Mouse (Mus musculus) heart, embryonic 11.5 days (tissue): ENCODE results near the gene Mfsd4b1. TPM values are rescaled to one million over a fixed set of nuclear protein-coding genes. Genes with fewer than 3 reads are reported as not detected.
"Not testable (repeated sequence)": the region's sequence is repeated elsewhere in the genome, so short reads cannot be mapped to it uniquely, and the experiment has no call there.

ENCODE experiments used
- ATAC-seq: fragments of 200-750 bp; cut with Nextera tagmentation; replicated peaks from 2 replicates; pipeline ENCODE4 v1.8.0; 2017; ENCODE audit warnings: moderate library complexity; ENCODE audit not compliant: insufficient number of reproducible peaks, low FRiP score, low TSS enrichment
- H3K27ac ChIP-seq: fragments of 300-500 bp; sonication (generic); 2 replicates; pipeline ENCODE4 v1.5.1; 2014; ENCODE audit warnings: mild to moderate bottlenecking, low read depth, low read length
- H3K27me3 ChIP-seq: fragments of 300-500 bp; sonication (generic); 2 replicates; pipeline ENCODE4 v1.6.1; 2014; ENCODE audit warnings: mild to moderate bottlenecking, low read length, mixed read lengths; ENCODE audit not compliant: control insufficient read depth, insufficient read depth
- H3K36me3 ChIP-seq: fragments of 300-500 bp; sonication (generic); 2 replicates; pipeline ENCODE4 v1.6.1; 2014; ENCODE audit warnings: mild to moderate bottlenecking, low read length, moderate library complexity, mixed read lengths; ENCODE audit not compliant: control insufficient read depth, insufficient read depth
- H3K4me1 ChIP-seq: fragments of 300-500 bp; sonication (generic); 2 replicates; pipeline ENCODE4 v1.6.1; 2014; ENCODE audit warnings: low read length; ENCODE audit not compliant: control insufficient read depth, insufficient read depth
- H3K4me2 ChIP-seq: fragments of 300-500 bp; sonication (generic); 2 replicates; pipeline ENCODE4 v1.6.1; 2014; ENCODE audit warnings: mild to moderate bottlenecking, moderate library complexity
- H3K4me3 ChIP-seq: fragments of 300-500 bp; sonication (generic); 2 replicates; pipeline ENCODE4 v1.5.1; 2014; ENCODE audit warnings: low read depth, low read length
- H3K9ac ChIP-seq: fragments of 300-500 bp; sonication (generic); 2 replicates; pipeline ENCODE4 v1.6.1; 2014; ENCODE audit warnings: mild to moderate bottlenecking, low read depth, low read length, moderate library complexity
- H3K9me3 ChIP-seq: fragments of 300-500 bp; sonication (generic); replicated peaks from 2 replicates; pipeline ENCODE4 v1.6.1; 2016; ENCODE audit warnings: low read length; ENCODE audit not compliant: control insufficient read depth
- WGBS: fragments of 180-500 bp; shearing (Covaris S2); extraction: QIAGEN DNeasy Blood & Tissue Kit; methylation state at CpG from one replicate; pipeline ENCODE4 v1.1.7; 2014; ENCODE audit not compliant: insufficient replicate concordance; 5-methylcytosine and 5-hydroxymethylcytosine counted together
- polyA plus RNA-seq: library from polyadenylated mRNA; unstranded; fragments of >200 nt; fragmentation: Nextera tagmentation; extraction: Ambion mirVana; gene quantifications from 2 replicates; pipeline ENCODE4 v1.2.1, GENCODE M21; 2014

Mfsd4b1 gene
- polyA plus RNA-seq, 1 experiment from 2014 or later, result 0.11 TPM

DNA sequence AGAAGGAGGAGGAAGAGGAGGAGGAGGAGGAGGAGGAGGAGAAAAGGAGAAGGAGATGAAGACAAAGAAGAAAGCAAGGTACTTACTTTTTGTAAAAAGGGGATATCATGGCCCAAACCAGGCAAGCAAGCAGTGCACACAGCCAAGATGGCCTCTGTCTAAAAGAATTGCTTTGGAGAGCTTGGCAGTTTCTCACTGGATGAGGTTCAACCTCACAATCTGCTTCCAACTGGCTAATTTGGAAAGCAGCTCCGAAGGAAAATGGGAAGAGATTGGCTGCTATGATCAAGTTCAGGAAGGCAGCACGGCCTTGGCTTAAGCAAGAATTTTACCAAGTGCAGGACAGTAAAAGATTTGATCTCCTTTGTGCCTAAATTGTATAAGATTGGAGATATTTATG, 4.5 kb upstream of the Mfsd4b1 start:
- Histone ChIP-seq H3K4me1 (no peaks in the 10 kb centered on the region), H3K9ac (no peak overlapping the region), H3K27ac (no peak overlapping the region), H3K36me3 (no peaks in the 10 kb centered on the region), H3K27me3 (no peaks in the 10 kb centered on the region), H3K9me3 (no peaks in the 10 kb centered on the region), H3K4me2 (no peak overlapping the region), H3K4me3 (no peak overlapping the region)
- ATAC-seq, result no peak
- WGBS, result 87% methylated on average over 2 of the region's 2 CpGs

DNA sequence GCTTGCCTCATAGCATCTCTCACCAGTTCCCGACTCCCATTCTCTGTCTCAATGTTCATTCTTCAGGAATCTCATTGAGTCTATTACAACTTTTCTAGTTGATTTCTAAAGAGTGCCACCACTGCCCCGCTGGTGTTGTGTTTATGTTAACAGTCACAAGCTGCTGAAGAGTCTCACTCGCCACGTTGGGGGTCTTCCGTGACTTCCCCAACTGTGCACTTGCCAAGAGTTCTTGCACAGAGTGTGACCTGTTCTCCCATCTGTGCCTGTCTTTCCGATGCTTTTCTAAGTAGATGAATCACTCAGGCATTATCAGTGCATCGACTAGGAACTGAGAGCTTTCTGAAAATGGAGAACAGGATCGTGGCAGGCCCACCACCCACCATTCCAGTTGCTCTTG, 3.0 kb upstream of the Mfsd4b1 start:
- Histone ChIP-seq H3K4me3 (no peak overlapping the region), H3K4me1 (no peaks in the 10 kb centered on the region), H3K9me3 (no peaks in the 10 kb centered on the region), H3K9ac (no peak overlapping the region), H3K27ac (no peak overlapping the region), H3K27me3 (no peaks in the 10 kb centered on the region), H3K4me2 (no peak overlapping the region), H3K36me3 (no peaks in the 10 kb centered on the region)
- ATAC-seq, result no peak
- whole genome bisulfite sequencing, result 74% methylated on average over 8 of the region's 8 CpGs

DNA sequence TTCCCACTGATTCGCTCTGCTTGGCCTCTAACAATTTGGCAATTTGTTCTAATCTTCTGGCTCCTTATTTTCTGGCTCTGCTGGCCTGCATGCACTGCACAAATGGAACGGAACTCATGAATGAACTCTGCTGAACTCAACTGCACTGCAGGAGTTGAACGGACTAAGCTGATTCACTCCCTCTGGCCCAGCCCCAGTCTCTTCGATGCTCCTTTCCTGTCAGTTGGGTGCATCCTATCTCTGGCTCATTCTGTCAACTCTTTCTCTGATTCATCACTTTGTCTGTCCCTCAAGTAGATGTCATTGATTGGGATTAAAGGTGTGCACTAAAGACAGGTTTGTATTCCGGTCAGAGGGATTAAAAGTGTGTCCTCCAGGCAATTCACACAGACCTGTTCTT, 1.5 kb upstream of the Mfsd4b1 start:
- no peaks in the 10 kb centered on the region for H3K4me1 ChIP-seq
- no peaks in the 10 kb centered on the region for H3K9me3 ChIP-seq
- no peak overlapping the region for H3K4me2 ChIP-seq
- H3K36me3 ChIP-seq, result no peaks in the 10 kb centered on the region
- WGBS, result 83% methylated on average over 5 of the region's 5 CpGs
- no peak overlapping the region for H3K27ac ChIP-seq
- H3K27me3 ChIP-seq, result no peaks in the 10 kb centered on the region
- no peak overlapping the region for H3K9ac ChIP-seq
- no peak overlapping the region for H3K4me3 ChIP-seq
- no peak for ATAC-seq

DNA sequence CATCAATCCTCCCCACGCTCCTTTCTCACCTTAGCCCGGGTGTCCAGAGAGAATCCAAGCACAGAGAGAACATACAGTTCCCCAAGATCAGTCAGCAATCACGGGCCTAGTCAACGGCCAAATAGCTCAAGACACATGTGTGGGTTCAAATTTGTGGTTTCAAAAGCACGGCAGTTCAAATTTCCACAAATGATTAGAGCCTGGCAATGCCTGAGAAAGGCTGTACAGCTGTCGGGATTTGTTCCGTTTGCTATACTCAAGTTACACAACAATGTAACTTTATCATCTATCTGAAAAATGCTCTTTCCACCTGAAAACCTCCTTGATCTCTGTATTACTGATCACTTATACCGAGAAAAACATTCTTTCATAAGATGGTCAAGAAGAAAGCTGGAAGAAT, 492 bp upstream of the Mfsd4b1 start:
- H3K4me1 ChIP-seq, result no peaks in the 10 kb centered on the region
- H3K9ac ChIP-seq, result no peak overlapping the region
- WGBS, result 63% methylated on average over 8 of the region's 8 CpGs
- no peaks in the 10 kb centered on the region for H3K27me3 ChIP-seq
- H3K36me3 ChIP-seq, result no peaks in the 10 kb centered on the region
- ATAC-seq, result no peak
- no peak overlapping the region for H3K27ac ChIP-seq
- no peaks in the 10 kb centered on the region for H3K9me3 ChIP-seq
- peak overlapping the region; percentile 93 for H3K4me2 ChIP-seq
- H3K4me3 ChIP-seq, result peak overlapping the region; percentile 65

DNA sequence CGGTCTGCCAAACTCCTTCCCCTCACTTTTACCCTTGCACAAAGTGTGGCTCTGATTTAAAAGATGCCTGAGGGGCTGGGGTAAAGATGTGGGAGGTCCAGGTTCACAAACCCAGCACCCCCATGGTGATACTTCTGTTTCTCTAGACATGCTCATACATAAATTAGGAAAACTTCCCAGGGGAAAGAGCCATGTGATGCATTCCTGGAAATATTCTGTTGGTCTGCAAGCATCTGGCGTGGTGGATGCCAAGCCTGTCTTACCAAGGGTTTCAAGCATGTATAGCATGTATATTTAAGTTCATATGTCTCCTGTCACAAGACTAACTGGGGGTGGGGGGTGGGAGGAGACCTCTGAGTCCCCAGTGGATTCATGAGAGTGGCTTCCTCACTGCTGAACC, 4.7 kb downstream of the Mfsd4b1 start:
- no peak overlapping the region for H3K4me2 ChIP-seq
- WGBS, result 64% methylated on average over 2 of the region's 2 CpGs

DNA sequence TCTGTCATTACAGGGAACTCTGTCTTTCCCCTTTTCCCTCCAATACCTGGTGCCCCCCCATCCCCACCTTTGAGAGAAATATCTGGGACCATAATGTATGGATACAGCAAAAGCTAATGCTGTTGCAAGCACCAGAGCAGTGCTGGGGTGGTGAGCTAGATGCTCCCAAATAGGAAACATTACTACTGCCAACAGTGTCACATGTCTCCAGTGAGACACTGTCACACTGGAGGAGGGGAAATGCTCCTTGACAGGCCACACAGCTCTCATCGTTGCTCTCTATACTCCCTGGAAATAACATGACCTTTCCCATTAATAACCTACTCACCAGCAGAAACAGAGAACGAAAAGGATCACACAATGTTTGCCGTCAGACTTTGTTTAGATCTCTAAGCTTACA, 5.6 kb downstream of the Mfsd4b1 start:
- no peak overlapping the region for H3K27ac ChIP-seq
- no peak overlapping the region for H3K4me2 ChIP-seq
- no peaks in the 10 kb centered on the region for H3K27me3 ChIP-seq
- H3K36me3 ChIP-seq, result no peaks in the 10 kb centered on the region
- no peaks in the 10 kb centered on the region for H3K9me3 ChIP-seq
- no peak overlapping the region for H3K4me3 ChIP-seq
- WGBS, result 62% methylated on average over 3 of the region's 3 CpGs
- H3K9ac ChIP-seq, result no peak overlapping the region
- H3K4me1 ChIP-seq, result 0 out of 2 replicates have a peak, but pooled peaks cover 4% of the 10 kb centered on the region
- no peak; the same call in 1 of the 2 replicates for ATAC-seq

More for the DNA sequence above, 4.7 kb downstream of the Mfsd4b1 start:
- ATAC-seq, result no peak
- Histone ChIP-seq H3K4me3 (no peak overlapping the region), H3K36me3 (no peaks in the 10 kb centered on the region), H3K4me1 (0 out of 2 replicates have a peak, but pooled peaks cover 4% of the 10 kb centered on the region), H3K9me3 (no peaks in the 10 kb centered on the region), H3K9ac (no peak overlapping the region), H3K27ac (no peak overlapping the region), H3K27me3 (no peaks in the 10 kb centered on the region)

DNA sequence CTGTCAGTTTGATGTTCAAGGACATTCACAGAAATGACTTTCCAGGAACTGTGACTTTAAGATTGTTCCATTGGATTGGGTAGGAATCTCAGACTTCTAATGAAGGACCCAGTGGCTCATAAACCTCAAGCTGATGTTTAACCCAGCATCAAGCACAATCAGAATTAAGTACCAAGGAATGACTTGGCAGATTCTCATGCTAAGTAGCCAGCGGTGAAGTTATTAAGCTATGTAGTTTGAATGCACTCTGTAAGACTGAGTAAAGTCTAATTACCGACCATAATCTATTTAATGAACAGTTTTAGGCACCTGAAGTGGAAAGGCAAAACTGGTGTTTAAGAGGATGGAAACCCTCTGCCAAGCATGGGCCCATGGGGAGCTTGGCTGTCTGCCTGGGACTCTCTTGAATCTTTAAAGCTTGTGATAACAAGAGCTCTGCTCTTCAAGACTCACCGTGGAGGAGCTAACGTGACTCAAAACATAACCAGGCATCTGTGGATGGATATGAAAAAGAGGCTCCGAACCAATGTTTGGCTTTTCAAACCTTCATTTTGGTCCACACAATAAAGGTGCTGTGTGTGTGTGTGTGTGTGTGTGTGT, 6.7 kb downstream of the Mfsd4b1 start:
- H3K9me3 ChIP-seq, result no peaks in the 10 kb centered on the region
- no peak overlapping the region for H3K4me2 ChIP-seq
- no peak overlapping the region for H3K9ac ChIP-seq
- 63% methylated on average over 5 of the region's 5 CpGs for WGBS
- no peaks in the 10 kb centered on the region for H3K27me3 ChIP-seq
- H3K4me1 ChIP-seq, result 0 out of 2 replicates have a peak, but pooled peaks cover 4% of the 10 kb centered on the region
- ATAC-seq, result no peak
- no peak overlapping the region for H3K27ac ChIP-seq
- no peaks in the 10 kb centered on the region for H3K36me3 ChIP-seq
- no peak overlapping the region for H3K4me3 ChIP-seq

DNA sequence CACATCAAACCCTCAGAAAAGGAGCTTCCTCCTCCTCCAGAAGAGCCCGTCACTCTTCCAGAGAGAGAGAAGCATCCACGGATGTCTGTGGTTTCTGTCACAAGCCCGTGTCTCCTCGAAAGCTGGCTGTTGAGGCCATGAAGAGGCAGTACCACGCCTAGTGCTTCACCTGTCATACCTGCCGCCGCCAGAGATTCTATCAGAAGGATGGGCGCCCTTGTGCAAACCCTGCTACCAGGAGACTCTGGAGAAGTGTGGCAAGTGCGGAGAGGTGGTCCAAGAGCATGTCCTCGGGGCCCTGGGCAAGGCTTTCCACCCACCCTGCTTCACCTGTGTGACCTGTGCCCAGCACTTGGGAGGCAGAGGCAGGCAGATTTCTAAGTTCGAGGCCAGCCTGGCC, 15.5 kb downstream of the Mfsd4b1 start:
- WGBS, result 73% methylated on average over 11 of the region's 11 CpGs
- Histone ChIP-seq H3K4me3 (no peak overlapping the region), H3K4me2 (no peak overlapping the region), H3K27ac (no peak overlapping the region), H3K36me3 (no peaks in the 10 kb centered on the region), H3K9ac (no peak overlapping the region), H3K4me1 (no peaks in the 10 kb centered on the region), H3K9me3 (no peaks in the 10 kb centered on the region), H3K27me3 (no peaks in the 10 kb centered on the region)
- ATAC-seq, result no peak

DNA sequence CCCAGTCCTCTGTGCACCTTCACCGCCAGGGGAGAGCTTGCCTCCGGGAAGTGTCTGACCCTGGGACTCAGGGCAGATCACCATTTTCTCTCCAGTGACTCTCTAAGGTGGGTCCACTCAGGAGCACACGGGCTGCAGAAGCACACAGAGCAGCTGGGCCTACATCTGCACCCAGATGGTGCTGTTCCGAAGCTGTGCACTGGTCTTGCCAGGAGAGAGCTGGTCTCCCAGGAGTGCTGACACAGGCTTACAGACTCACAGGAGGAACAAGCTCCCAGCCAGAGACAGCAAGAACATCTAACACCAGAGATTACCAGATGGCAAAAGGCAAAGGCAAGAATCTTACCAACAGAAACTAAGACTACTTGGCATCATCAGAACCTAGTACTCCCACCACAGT, 16.2 kb downstream of the Mfsd4b1 start:
- 70% methylated on average over 4 of the region's 4 CpGs for WGBS
- not testable (repeated sequence) for ATAC-seq, H3K9ac ChIP-seq

More for the DNA sequence above, 16.2 kb downstream of the Mfsd4b1 start:
- H3K4me2 ChIP-seq, H3K9me3 ChIP-seq, H3K27me3 ChIP-seq, H3K27ac ChIP-seq, H3K4me1 ChIP-seq, H3K4me3 ChIP-seq, H3K36me3 ChIP-seq: not testable (repeated sequence)
